Mouse (Mus musculus): ENCODE measurements at regions not wholly inside any gene's neighbourhood (a gene's known extent, or its start where the extent isn't known, plus 50 kb on each side); places are given as distances from the start of the nearest gene placed in this dataset.

- TF ChIP-seq CTCF (conservative IDR thresholded peaks at IDR 0.05; ENCODE audit: low read length) (no peak), NANOG (IDR thresholded peaks at IDR 0.05; ENCODE audit: borderline replicate concordance, low read length) (no peak), POU5F1 (IDR thresholded peaks at IDR 0.05; ENCODE audit: borderline replicate concordance, low read length) (no peak)
These were observed 256.7 kb downstream of the Pth2r start for GRCm38 (mm10) chr1:65538509-65538908.

All from E14TG2a.4 (cell line).